Mouse (Mus musculus) neural tube, embryonic 12.5 days (tissue): ENCODE results near the gene Medag. TPM values are rescaled to one million over a fixed set of nuclear protein-coding genes. Genes with fewer than 3 reads are reported as not detected.
A peak's percentile ranks its signal among the peaks of the same experiment; 100 is the strongest.

Source experiments
- ATAC-seq: fragments of 200-750 bp; cut with Nextera tagmentation; 2 replicates; pipeline ENCODE4 v1.8.0; 2017; ENCODE audit warnings: low read depth, mild to moderate bottlenecking, moderate TSS enrichment, moderate library complexity; ENCODE audit not compliant: low FRiP score
- H3K27ac ChIP-seq: fragments of 300-500 bp; sonication (generic); 2 replicates; pipeline ENCODE4 v1.5.1; 2016
- H3K27me3 ChIP-seq: fragments of 300-500 bp; sonication (generic); replicated peaks from 2 replicates; pipeline ENCODE4 v1.6.1; 2016; ENCODE audit warnings: mild to moderate bottlenecking
- H3K36me3 ChIP-seq: fragments of 300-500 bp; sonication (generic); 2 replicates; pipeline ENCODE4 v1.6.1; 2016; ENCODE audit warnings: mild to moderate bottlenecking
- H3K4me1 ChIP-seq: fragments of 300-500 bp; sonication (generic); 2 replicates; pipeline ENCODE4 v1.6.1; 2016
- H3K4me2 ChIP-seq: fragments of 300-500 bp; sonication (generic); replicated peaks from 2 replicates; pipeline ENCODE4 v1.6.1; 2016; ENCODE audit warnings: mild to moderate bottlenecking
- H3K4me3 ChIP-seq: fragments of 300-500 bp; sonication (generic); 2 replicates; pipeline ENCODE4 v1.5.1; 2016
- H3K9ac ChIP-seq: fragments of 300-500 bp; sonication (generic); 2 replicates; pipeline ENCODE4 v1.6.1; 2016; ENCODE audit warnings: mild to moderate bottlenecking
- H3K9me3 ChIP-seq: fragments of 300-500 bp; sonication (generic); 2 replicates; pipeline ENCODE4 v1.6.1; 2016; ENCODE audit warnings: mild to moderate bottlenecking
- WGBS: fragments of 180-500 bp; shearing (Covaris S2); methylation state at CpG from one replicate; pipeline ENCODE4 v1.1.7; 2016; 5-methylcytosine and 5-hydroxymethylcytosine counted together
- polyA plus RNA-seq: library from polyadenylated mRNA; unstranded; fragments of >200 nt; fragmentation: Nextera tagmentation; extraction: Ambion mirVana; gene quantifications from 2 replicates; pipeline ENCODE4 v1.2.1, GENCODE M21; 2016

Gene Medag
- polyA plus RNA-seq, 1 experiment from 2014 or later, result 0.74 TPM

DNA sequence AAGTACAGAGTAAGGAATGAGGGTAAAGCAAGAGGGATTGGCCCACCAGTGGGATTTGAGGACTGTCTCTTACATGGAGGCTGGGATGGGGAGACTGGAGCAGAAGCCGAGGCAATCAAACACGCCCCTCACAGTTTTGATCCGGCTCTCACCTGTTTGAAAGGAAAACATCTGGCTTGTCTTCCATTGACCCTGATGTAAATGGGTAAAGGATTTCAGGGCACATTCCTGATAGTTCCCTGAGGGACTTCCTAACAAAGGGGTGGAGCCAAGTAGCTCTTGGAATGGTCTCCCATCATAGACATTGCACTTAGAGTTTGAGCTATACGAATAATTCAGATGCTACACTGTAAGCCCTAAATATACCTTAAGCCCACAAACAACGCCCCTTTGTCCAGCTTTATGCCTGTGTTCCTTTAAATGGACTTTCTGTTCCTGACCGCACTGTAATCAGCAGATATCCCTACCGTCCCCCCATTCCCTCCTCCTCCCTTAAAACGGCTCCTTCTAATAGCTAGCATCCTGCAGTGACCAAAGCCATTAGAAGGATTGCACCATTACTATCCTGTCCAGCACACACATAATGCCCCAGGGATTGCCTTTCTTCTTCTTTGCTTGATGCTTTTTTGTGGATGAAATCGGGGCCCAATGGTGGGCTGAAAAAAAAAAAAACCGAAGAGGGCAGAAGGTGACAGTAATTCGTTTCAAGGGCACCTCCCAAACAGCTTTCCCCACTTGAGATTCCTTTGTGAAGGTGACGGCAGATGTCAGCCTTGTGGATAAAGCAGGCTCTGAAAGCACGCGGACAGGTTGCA lies 36.3 kb upstream of the Medag start:
- peak overlapping the region; percentile 37; the same call in 1 of the 2 replicates for H3K4me2 ChIP-seq
- H3K36me3 ChIP-seq, result no peaks in the 10 kb centered on the region
- no peaks in the 10 kb centered on the region for H3K9me3 ChIP-seq
- no peak overlapping the region for H3K4me3 ChIP-seq
- 34% methylated on average over 14 of the region's 14 CpGs for WGBS
- no peak overlapping the region for H3K27ac ChIP-seq
- no peak for ATAC-seq
- H3K4me1 ChIP-seq, result peaks cover 36% of the 10 kb centered on the region
- H3K27me3 ChIP-seq, result no peaks in the 10 kb centered on the region
- H3K9ac ChIP-seq, result no peak overlapping the region

DNA sequence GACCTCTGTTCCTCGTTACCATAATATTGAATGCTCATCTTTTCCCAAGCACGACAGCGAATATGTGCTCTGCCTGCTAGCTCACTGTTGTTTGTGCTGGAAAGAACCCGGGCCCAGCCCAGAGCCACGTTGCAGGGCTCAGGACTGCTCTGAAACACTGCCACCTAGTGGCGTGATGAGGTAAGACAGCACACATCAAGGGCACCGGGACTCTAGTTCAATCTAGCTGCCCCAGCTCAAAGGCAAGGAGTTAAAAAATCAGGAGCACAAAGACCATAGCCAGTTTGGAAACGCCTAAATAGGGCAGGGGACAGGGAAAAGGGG lies 35.7 kb upstream of the Medag start:
- WGBS, result 2% methylated on average over 8 of the region's 8 CpGs
- H3K27me3 ChIP-seq, result no peaks in the 10 kb centered on the region
- H3K36me3 ChIP-seq, result no peaks in the 10 kb centered on the region
- H3K27ac ChIP-seq, result no peak overlapping the region
- no peak overlapping the region for H3K4me3 ChIP-seq
- H3K4me1 ChIP-seq, result peaks cover 39% of the 10 kb centered on the region
- peak; percentile 54 for ATAC-seq
- H3K9me3 ChIP-seq, result no peaks in the 10 kb centered on the region
- H3K9ac ChIP-seq, result no peak overlapping the region
- H3K4me2 ChIP-seq, result peak overlapping the region; percentile 37

DNA sequence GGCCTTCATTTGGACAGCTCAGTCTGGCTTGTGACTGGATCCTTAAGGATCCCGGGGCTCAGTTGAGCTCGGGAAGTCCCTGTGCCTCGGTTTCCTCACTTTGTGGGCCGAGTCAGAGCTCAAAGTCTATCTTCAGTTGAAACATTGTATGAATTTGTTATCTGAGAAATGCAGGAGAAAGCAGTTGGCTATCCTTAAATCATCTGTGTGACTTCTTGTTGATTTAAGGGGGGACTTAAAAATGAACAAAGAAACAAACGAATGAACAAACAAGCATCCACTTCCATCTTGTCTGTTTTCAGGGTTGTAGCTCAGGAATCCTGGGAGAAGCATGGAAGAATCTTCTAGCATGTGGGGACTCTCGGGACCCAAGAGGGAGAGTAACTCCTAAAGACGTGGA lies 35.2 kb upstream of the Medag start:
- Histone ChIP-seq H3K4me3 (no peak overlapping the region), H3K36me3 (no peaks in the 10 kb centered on the region), H3K9ac (no peak overlapping the region), H3K9me3 (no peaks in the 10 kb centered on the region), H3K4me1 (peaks cover 44% of the 10 kb centered on the region), H3K4me2 (peak overlapping the region; percentile 37), H3K27ac (no peak overlapping the region), H3K27me3 (no peaks in the 10 kb centered on the region)
- no peak for ATAC-seq
- 82% methylated on average over 7 of the region's 7 CpGs for WGBS

DNA sequence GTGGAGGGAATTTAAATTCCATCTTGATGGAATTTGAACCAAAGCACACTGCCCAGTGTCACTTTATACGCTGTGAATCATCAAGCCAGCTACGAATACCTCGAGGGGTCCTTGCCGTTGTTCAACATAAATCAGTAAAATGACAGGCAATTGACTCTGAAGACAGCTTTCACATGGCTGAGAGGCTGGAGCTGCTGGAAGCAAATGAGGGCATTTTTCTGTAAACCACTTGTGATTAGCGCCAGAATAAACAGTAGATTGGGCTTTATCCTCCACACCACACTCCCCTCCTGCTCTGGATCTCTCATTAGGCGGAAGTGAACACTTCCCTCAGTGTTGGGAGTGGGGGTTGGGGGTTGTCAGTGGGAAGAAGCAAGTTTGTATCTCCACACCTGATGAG lies 34.3 kb upstream of the Medag start:
- Histone ChIP-seq H3K27ac (no peak overlapping the region), H3K36me3 (no peaks in the 10 kb centered on the region), H3K4me2 (no peak overlapping the region), H3K4me1 (peaks cover 46% of the 10 kb centered on the region), H3K9ac (no peak overlapping the region), H3K9me3 (no peaks in the 10 kb centered on the region), H3K27me3 (no peaks in the 10 kb centered on the region), H3K4me3 (no peak overlapping the region)
- no peak for ATAC-seq
- WGBS, result 33% methylated on average over 6 of the region's 6 CpGs

DNA sequence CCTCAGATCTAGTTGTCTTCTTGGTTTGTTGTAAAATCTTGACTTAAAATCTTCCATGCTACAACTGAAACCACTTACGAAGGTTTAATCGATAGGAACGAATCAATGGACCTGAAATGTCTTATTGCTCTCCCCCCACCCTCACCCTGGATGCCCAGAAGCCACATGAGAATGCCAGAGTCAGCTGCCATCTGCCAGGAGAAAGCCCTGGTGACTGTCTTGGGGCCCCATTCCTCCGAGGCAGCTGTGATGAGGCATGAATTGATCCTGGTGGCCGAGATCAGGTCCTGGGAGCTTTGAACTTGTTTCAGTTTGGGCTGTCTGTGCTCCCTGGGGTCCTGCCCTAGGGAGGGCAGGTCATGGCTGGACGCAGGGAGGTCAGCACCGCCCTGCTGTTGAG lies 33.0 kb upstream of the Medag start:
- H3K4me3 ChIP-seq, result no peak overlapping the region
- no peak overlapping the region for H3K4me2 ChIP-seq
- H3K27me3 ChIP-seq, result no peaks in the 10 kb centered on the region
- no peaks in the 10 kb centered on the region for H3K36me3 ChIP-seq
- H3K27ac ChIP-seq, result no peak overlapping the region
- H3K9ac ChIP-seq, result no peak overlapping the region
- H3K4me1 ChIP-seq, result peaks cover 41% of the 10 kb centered on the region
- no peaks in the 10 kb centered on the region for H3K9me3 ChIP-seq
- ATAC-seq, result no peak
- WGBS, result 65% methylated on average over 7 of the region's 7 CpGs

DNA sequence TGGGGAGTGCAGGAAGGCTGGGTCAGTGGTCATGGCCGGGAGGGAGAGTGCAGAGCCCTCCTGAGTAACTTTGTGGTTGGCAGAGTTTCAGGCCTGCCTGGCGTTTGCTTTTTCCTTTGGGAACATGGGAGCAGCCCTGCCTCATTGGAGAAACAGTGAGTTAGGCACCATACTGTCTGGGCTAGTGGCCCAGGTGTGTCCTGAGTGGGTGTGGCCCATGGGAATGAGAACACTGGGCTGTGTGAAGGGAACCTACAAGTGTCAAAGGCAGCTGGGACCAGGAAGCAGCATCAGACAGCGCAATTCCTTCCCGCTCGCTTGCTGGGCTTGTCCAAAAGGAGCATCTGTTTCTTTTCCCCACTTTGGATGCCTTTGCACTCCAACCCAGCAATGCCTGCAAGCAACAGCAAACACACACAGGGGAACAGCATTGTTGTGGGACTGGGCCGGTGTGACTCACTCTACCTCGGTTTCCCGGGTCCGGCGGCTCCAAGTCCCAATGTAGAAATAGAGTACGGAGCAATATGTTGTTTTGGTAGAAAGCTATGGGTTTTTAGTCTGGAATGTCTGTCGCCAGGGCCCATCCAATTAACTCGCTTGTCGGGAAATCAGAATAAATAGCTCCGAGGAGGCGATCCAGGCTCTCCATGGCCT lies 32.3 kb upstream of the Medag start:
- Histone ChIP-seq H3K4me2 (no peak overlapping the region), H3K36me3 (no peaks in the 10 kb centered on the region), H3K9ac (no peak overlapping the region), H3K27ac (no peak overlapping the region), H3K27me3 (no peaks in the 10 kb centered on the region), H3K9me3 (no peaks in the 10 kb centered on the region), H3K4me3 (no peak overlapping the region), H3K4me1 (peaks cover 41% of the 10 kb centered on the region)
- ATAC-seq, result no peak
- 82% methylated on average over 16 of the region's 16 CpGs for WGBS

DNA sequence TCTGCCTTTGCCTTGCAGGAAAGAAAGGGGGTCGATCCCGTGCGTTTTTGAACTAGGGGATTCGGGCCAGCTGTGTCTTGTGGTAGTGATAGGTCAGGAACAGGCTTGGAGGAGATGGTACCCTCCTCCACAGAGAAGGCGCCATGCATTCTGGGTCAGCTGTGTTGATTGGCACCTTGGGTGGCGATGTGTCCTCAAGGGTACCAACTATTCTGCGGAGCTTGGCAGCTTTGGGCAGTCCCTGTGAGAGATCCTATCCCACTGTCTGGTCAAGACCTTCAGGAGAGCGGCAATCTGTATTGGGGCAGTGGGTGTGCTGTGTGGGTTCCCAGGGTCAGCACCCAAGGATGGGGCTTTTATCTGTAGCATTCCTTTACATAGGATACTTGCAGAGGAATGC lies 31.7 kb upstream of the Medag start:
- 82% methylated on average over 8 of the region's 8 CpGs for WGBS
- Histone ChIP-seq H3K27me3 (no peaks in the 10 kb centered on the region), H3K4me1 (peaks cover 41% of the 10 kb centered on the region), H3K9ac (no peak overlapping the region; the same call in 1 of the 2 replicates), H3K36me3 (no peaks in the 10 kb centered on the region), H3K4me2 (no peak overlapping the region), H3K9me3 (no peaks in the 10 kb centered on the region), H3K27ac (peak overlapping the region; percentile 50; the same call in 1 of the 2 replicates), H3K4me3 (no peak overlapping the region)
- ATAC-seq, result peak; percentile 28; the same call in 1 of the 2 replicates

DNA sequence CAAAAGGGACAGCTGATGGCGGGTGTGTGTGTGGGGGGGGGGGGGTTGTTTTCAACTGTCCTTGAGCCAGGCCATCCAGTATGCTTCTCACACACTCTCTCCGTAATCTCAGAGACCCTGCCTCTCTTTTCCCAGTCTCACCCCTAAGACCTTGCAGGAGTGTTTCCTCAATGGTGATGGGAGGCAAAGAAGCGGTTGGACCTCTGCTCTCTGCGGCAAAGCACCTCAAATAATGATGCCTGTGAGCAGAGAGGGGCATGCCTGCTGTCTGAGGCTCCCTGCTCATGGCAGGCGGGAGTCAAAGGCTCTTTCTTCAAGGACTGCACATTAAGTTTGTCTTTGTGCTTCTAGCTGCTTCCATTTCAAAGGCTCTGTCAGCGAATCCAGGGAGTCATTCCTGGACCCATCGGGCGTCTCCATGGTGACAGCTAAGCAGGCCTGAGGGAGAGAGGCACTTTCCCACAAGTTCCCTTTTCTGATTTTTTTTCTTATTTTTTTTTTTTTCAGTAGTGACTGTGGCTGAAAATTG lies 31.1 kb upstream of the Medag start:
- H3K27me3 ChIP-seq, result no peaks in the 10 kb centered on the region
- no peak overlapping the region; the same call in 1 of the 2 replicates for H3K9ac ChIP-seq
- H3K36me3 ChIP-seq, result no peaks in the 10 kb centered on the region
- no peak overlapping the region for H3K4me2 ChIP-seq
- peaks cover 38% of the 10 kb centered on the region for H3K4me1 ChIP-seq
- WGBS, result 14% methylated on average over 8 of the region's 8 CpGs
- peak; percentile 70 for ATAC-seq
- H3K9me3 ChIP-seq, result no peaks in the 10 kb centered on the region
- no peak overlapping the region for H3K4me3 ChIP-seq
- H3K27ac ChIP-seq, result peak overlapping the region; percentile 50; the same call in 1 of the 2 replicates

DNA sequence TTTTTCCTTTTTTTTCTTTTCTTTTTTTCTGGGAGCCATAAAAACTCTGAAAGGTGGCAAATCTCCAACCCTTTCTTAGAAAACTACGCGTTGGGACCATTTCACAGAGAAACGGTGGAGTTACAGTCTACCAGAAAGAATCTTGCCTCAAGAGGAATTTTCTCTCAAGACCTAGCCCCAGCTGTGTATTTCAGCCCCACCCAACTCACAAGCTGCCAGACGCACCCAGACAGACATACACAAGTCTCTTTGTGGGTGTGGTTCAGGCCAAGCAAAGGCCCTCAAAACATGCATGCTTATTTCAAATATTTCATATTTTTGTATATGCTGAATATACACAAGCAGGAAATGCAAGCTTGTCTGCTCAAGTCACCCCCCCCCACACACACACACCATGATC lies 29.6 kb upstream of the Medag start:
- H3K9me3 ChIP-seq, result no peaks in the 10 kb centered on the region
- no peak overlapping the region for H3K4me2 ChIP-seq
- H3K27ac ChIP-seq, result no peak overlapping the region
- H3K4me3 ChIP-seq, result no peak overlapping the region
- ATAC-seq, result no peak
- no peaks in the 10 kb centered on the region for H3K27me3 ChIP-seq
- WGBS, result 87% methylated on average over 4 of the region's 4 CpGs
- H3K9ac ChIP-seq, result no peak overlapping the region
- no peaks in the 10 kb centered on the region for H3K36me3 ChIP-seq
- H3K4me1 ChIP-seq, result peaks cover 34% of the 10 kb centered on the region

DNA sequence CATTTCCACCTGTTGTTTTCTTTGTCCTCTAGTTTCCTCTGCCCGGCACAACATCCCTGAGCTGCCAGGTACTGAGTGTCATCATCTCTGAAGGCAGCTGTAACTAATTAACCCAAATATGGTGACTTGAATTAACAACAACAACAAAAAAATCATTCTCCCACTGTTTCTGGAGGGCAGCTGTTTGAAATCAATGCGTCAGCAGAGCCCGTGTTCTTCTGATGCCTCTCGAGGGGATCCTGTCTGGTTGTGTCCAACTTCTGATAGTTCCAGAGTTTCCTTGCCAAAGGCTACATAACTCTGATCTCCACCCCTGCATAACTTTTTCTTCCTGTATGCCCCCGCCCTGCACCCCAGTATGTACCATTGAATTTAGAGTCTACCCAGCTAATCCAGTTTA lies 28.9 kb upstream of the Medag start:
- H3K36me3 ChIP-seq, result no peaks in the 10 kb centered on the region
- H3K27me3 ChIP-seq, result no peaks in the 10 kb centered on the region
- no peak overlapping the region for H3K27ac ChIP-seq
- no peak overlapping the region for H3K4me3 ChIP-seq
- no peak for ATAC-seq
- peaks cover 29% of the 10 kb centered on the region for H3K4me1 ChIP-seq
- H3K4me2 ChIP-seq, result no peak overlapping the region
- 85% methylated on average over 5 of the region's 5 CpGs for WGBS
- no peak overlapping the region for H3K9ac ChIP-seq
- no peaks in the 10 kb centered on the region for H3K9me3 ChIP-seq

DNA sequence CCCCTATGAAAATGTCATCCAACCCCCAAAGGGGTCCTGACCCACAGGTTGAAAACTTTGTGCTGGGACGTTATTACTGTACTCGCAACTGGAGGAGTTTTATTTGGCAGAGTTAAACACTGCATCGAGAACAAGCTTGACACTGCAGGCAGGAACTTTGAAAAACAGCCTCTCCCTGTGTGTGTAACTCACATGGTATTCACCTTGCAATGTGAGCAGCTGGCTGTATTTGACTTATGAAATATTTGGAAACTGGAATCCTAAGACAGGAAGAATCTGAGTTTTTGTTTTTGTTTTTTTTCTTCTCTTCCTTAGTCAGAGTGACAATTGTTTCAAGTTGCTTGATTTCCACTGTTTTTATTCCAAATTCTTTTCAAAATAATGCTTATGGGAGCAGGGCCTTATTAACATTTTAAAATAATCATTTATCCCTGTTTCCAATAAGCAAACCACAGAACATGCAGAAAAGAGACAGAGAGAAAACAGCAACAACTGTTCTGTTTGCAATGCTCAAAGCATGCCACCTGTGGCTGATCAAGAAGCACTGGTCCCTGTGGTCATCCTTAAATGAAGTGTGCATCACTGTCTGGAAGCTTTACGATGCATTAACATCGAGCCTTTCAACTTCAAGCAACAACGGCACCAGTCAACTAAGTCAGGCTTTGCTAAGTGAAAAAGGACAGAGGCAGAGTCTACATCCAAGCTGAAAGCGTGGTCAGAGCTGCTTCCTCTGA lies 26.2 kb upstream of the Medag start:
- H3K36me3 ChIP-seq, result no peaks in the 10 kb centered on the region
- WGBS, result 90% methylated on average over 7 of the region's 7 CpGs
- no peak overlapping the region for H3K27ac ChIP-seq
- no peak overlapping the region for H3K4me3 ChIP-seq
- no peaks in the 10 kb centered on the region for H3K27me3 ChIP-seq
- H3K4me2 ChIP-seq, result no peak overlapping the region
- peaks cover 9% of the 10 kb centered on the region for H3K4me1 ChIP-seq
- H3K9me3 ChIP-seq, result no peaks in the 10 kb centered on the region
- no peak overlapping the region for H3K9ac ChIP-seq
- no peak for ATAC-seq

DNA sequence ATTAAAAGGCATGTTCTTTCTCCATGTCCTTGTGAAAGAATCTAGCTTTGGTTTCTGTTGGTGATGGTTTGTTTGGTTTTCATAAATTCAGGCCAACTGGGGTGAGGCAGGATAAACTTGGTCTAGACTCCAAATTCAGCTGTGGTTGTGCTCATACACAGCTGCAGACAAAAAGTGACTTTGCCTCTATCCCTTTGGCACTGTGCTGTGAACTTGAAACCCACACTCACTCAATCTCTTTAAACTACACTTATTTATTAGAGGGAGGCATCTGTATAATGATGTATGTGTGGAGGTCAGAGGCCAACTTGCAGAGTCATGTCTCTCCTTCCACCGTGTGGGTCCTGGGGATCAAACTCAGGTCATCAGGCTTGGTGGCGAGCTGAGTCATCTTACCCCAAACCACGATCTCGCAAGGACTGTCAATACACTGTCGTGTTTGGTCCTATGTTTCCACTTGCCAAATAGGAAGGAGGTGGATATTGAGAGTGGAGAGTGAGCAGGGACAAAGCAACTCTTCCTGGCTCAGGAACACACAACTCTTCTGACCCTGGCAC lies 25.2 kb upstream of the Medag start:
- Histone ChIP-seq H3K9ac (no peak overlapping the region), H3K4me1 (peaks cover 2% of the 10 kb centered on the region; the same call in 1 of the 2 replicates), H3K27ac (no peak overlapping the region), H3K4me3 (no peak overlapping the region), H3K36me3 (no peaks in the 10 kb centered on the region), H3K4me2 (no peak overlapping the region), H3K27me3 (no peaks in the 10 kb centered on the region), H3K9me3 (no peaks in the 10 kb centered on the region)
- WGBS, result 84% methylated on average over 5 of the region's 5 CpGs
- no peak for ATAC-seq
